16 mouse cellular contexts compared by ENCODE assay signal in genomic region chr6:72100171-72100570, GRCm38 (mm10). TPM values are rescaled to one million over a fixed set of nuclear protein-coding genes. Genes with fewer than 3 reads are reported as not detected.
DNase-seq lines count a peak whose midpoint lies in the region; ATAC-seq lines count a peak whose summit lies in the region.
"Had no signal": no experiment of that assay in that cellular context is flagged by ENCODE, and none has a peak within 500 bp of the region (broad histone marks: within the 10 kb centered on the region; RNA-seq: fewer than 3 reads in every experiment).

No protein-coding gene starts in this region.

- H3K36me3 ChIP-seq in heart, embryonic 11.5 days (ENCODE audit: control insufficient read depth, insufficient read depth, low read length): no peaks in the 10 kb centered on the region
- no peaks in the 10 kb centered on the region for H3K36me3 ChIP-seq in lung, embryonic 15.5 days
- peaks cover 5% of the 10 kb centered on the region; the same call in 1 of the 2 replicates for H3K36me3 ChIP-seq in liver, embryonic 11.5 days (ENCODE audit: control insufficient read depth, insufficient read depth, low read length)
- H3K36me3 ChIP-seq in forebrain, embryonic 10.5 days (replicated peaks): peaks cover 6% of the 10 kb centered on the region
- H3K36me3 ChIP-seq: embryonic facial prominence, embryonic 15.5 days; limb, embryonic 10.5 days; stomach, embryonic 15.5 days had no signal

- peak overlapping the region; percentile 56; the same call in 1 of the 2 replicates for H3K9ac ChIP-seq in heart, embryonic 11.5 days (ENCODE audit: low read depth, low read length)
- no peak overlapping the region for H3K9ac ChIP-seq in lung, embryonic 15.5 days
- peak overlapping the region; percentile 97 for H3K9ac ChIP-seq in liver, embryonic 11.5 days (ENCODE audit: low read depth, low read length)
- H3K9ac ChIP-seq: embryonic facial prominence, embryonic 15.5 days; stomach, embryonic 15.5 days had no signal

- WGBS in heart, embryonic 11.5 days (ENCODE audit: insufficient replicate concordance): 83% methylated on average over 5 of the region's 5 CpGs
- 48% methylated on average over 5 of the region's 5 CpGs for WGBS in lung, embryonic 15.5 days
- WGBS in liver, embryonic 11.5 days: 80% methylated on average over 5 of the region's 5 CpGs
- WGBS in forebrain, embryonic 10.5 days: 93% methylated on average over 5 of the region's 5 CpGs

- peak overlapping the region; percentile 87 for H3K4me2 ChIP-seq in heart, embryonic 11.5 days
- H3K4me2 ChIP-seq in lung, embryonic 15.5 days: peak overlapping the region; percentile 40
- H3K4me2 ChIP-seq in liver, embryonic 11.5 days: peak overlapping the region; percentile 77
- H3K4me2 ChIP-seq: embryonic facial prominence, embryonic 15.5 days had no signal

- no peak for ATAC-seq in heart, embryonic 11.5 days (replicated peaks; ENCODE audit: insufficient number of reproducible peaks, low FRiP score, low TSS enrichment)
- no peak for ATAC-seq in lung, embryonic 15.5 days (ENCODE audit: borderline replicate concordance, extremely low read depth, low FRiP score, low TSS enrichment)
- ATAC-seq in liver, embryonic 11.5 days (replicated peaks; ENCODE audit: low FRiP score): no peak
- ATAC-seq: midbrain, embryonic 16.5 days had no signal

- no peak overlapping the region for H3K4me3 ChIP-seq in heart, embryonic 11.5 days (ENCODE audit: low read depth, low read length)
- no peak overlapping the region for H3K4me3 ChIP-seq in lung, embryonic 15.5 days
- peak overlapping the region; percentile 87 for H3K4me3 ChIP-seq in liver, embryonic 11.5 days (ENCODE audit: low read depth, low read length)
- H3K4me3 ChIP-seq in forebrain, embryonic 10.5 days: no peak overlapping the region
- H3K4me3 ChIP-seq: embryonic facial prominence, embryonic 15.5 days; limb, embryonic 10.5 days; stomach, embryonic 15.5 days had no signal

- H3K9me3 ChIP-seq in heart, embryonic 11.5 days (replicated peaks; ENCODE audit: control insufficient read depth, low read length): no peaks in the 10 kb centered on the region
- H3K9me3 ChIP-seq in lung, embryonic 15.5 days: no peaks in the 10 kb centered on the region
- no peaks in the 10 kb centered on the region for H3K9me3 ChIP-seq in liver, embryonic 11.5 days (ENCODE audit: control insufficient read depth, low read length)
- no peaks in the 10 kb centered on the region for H3K9me3 ChIP-seq in forebrain, embryonic 10.5 days
- H3K9me3 ChIP-seq: embryonic facial prominence, embryonic 15.5 days; limb, embryonic 10.5 days; stomach, embryonic 15.5 days had no signal

- no peaks in the 10 kb centered on the region for H3K27me3 ChIP-seq in heart, embryonic 11.5 days (ENCODE audit: control insufficient read depth, insufficient read depth, low read length)
- H3K27me3 ChIP-seq in lung, embryonic 15.5 days: no peaks in the 10 kb centered on the region
- H3K27me3 ChIP-seq in liver, embryonic 11.5 days (replicated peaks; ENCODE audit: control insufficient read depth, insufficient read depth, low read length): no peaks in the 10 kb centered on the region
- 0 out of 2 replicates have a peak, but pooled peaks cover 5% of the 10 kb centered on the region for H3K27me3 ChIP-seq in forebrain, embryonic 10.5 days (ENCODE audit: poor library complexity, severe bottlenecking)
- H3K27me3 ChIP-seq: embryonic facial prominence, embryonic 15.5 days; stomach, embryonic 15.5 days had no signal

- H3K4me1 ChIP-seq in heart, embryonic 11.5 days (ENCODE audit: control insufficient read depth, insufficient read depth, low read length): peaks cover 37% of the 10 kb centered on the region
- peaks cover 59% of the 10 kb centered on the region for H3K4me1 ChIP-seq in lung, embryonic 15.5 days
- H3K4me1 ChIP-seq in liver, embryonic 11.5 days (replicated peaks; ENCODE audit: control insufficient read depth, insufficient read depth, low read length): peaks cover 68% of the 10 kb centered on the region
- H3K4me1 ChIP-seq in forebrain, embryonic 10.5 days: peaks cover 61% of the 10 kb centered on the region

- intact Hi-C loops in heart, postnatal 36 days (cut with DNase I): no loop called here

- no peak overlapping the region for H3K27ac ChIP-seq in heart, embryonic 11.5 days (ENCODE audit: low read depth, low read length)
- peak overlapping the region; percentile 87 for H3K27ac ChIP-seq in lung, embryonic 15.5 days
- H3K27ac ChIP-seq in liver, embryonic 11.5 days (ENCODE audit: low read depth, low read length): peak overlapping the region; percentile 88
- H3K27ac ChIP-seq in forebrain, embryonic 10.5 days: no peak overlapping the region
- H3K27ac ChIP-seq: embryonic facial prominence, embryonic 15.5 days; hindbrain, embryonic 14.5 days; macrophage had no signal

- DNase-seq in heart, postnatal 36 days: no peak
- no peak for DNase-seq in lung, postnatal 10 days
- DNase-seq in liver, embryonic 11.5 days (ENCODE audit: low spot score): no peak
- peak; percentile 40 for DNase-seq in right cerebral cortex, postnatal 14 days
- DNase-seq in forebrain, embryonic 10.5 days (ENCODE audit: extremely low spot score, low spot score): no peak
- DNase-seq: cerebellum, postnatal 36 days; heart, adult 18-20 months; kidney, adult 11 months had no signal

RNA-seq across cellular contexts. Expression of gene St3gal5, which starts 2.8 kb away (rescaled TPM):
- 69.9 and 72.4 TPM in 2 replicates for polyA plus RNA-seq in heart, embryonic 11.5 days (2014; fragmentation: Nextera tagmentation; extraction: Ambion mirVana)
- total RNA-seq in heart, postnatal 36 days (2021): 10 to 100 TPM; 58.4 to 66.9 TPM
- 40.5 and 42.1 TPM in 2 replicates for polyA plus RNA-seq in lung, embryonic 15.5 days (2015; fragmentation: Nextera tagmentation; extraction: Ambion mirVana)
- polyA plus RNA-seq in liver, embryonic 11.5 days (2014; fragmentation: Nextera tagmentation; extraction: Ambion mirVana): 109 and 114 TPM in 2 replicates
- polyA plus RNA-seq in forebrain, embryonic 10.5 days (2016; fragmentation: Nextera tagmentation; extraction: Ambion mirVana): 36.9 and 38.9 TPM in 2 replicates

Comparison
In these comparisons a context has a peak if more than half of its experiments do, and no peak if none do; other contexts are left out.
1. H3K27ac ChIP-seq: peak in lung, embryonic 15.5 days (single experiment) and liver, embryonic 11.5 days (single experiment); none in heart, embryonic 11.5 days (single experiment) and forebrain, embryonic 10.5 days (single experiment).
2. Peak in every context shown above with its lines, with median percentiles within 50 percentile points of each other: H3K4me2 ChIP-seq.